Mouse (Mus musculus) megakaryocyte, embryonic 14.5 days (primary cell): ENCODE measurements around the gene Tpo.

Experiments used
- FLI1 ChIP-seq: IDR thresholded peaks from 2 replicates; pipeline ENCODE4 v1.6.1; 2012; ENCODE audit warnings: low read length, inconsistent platforms, mixed read lengths
- GATA1 ChIP-seq: IDR thresholded peaks from 3 replicates; pipeline ENCODE4 v1.6.1; 2012; ENCODE audit warnings: mixed read lengths, low read length, inconsistent platforms, borderline replicate concordance

DNA sequence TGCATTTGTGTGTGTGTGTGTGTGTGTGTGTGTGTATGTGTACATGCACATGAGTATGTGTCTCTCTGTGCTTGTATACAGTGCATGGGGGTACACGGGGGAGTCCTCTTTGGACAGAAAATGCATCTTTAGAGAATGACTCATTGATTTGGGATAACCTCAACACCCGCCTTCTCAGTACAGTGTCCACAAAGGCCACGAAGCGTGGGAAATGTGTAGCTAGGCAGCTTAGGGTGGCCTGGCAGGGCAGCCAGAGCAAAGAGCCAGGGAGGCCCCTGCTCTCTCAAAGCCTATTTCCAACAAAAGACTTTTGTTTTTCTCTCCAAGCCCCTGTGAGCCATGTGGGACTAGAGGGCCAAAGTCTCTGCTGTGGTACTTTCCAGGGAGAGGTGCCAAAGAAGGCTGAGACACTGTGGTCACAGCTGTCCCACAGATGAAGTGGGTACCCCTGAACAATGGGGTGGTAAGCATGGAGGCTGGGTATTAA lies 95.8 kb downstream of the Tpo start:
- no peak for TF ChIP-seq GATA1
- TF ChIP-seq FLI1: no peak
